Mouse (Mus musculus) neural tube, embryonic 14.5 days (tissue): ENCODE measurements around the gene Edil3. TPM values are rescaled to one million over a fixed set of nuclear protein-coding genes. Genes with fewer than 3 reads are reported as not detected.

Source experiments
- ATAC-seq: fragments of 200-750 bp; cut with Nextera tagmentation; 2 replicates; pipeline ENCODE4 v1.8.0; 2017; ENCODE audit warnings: low read depth, mild to moderate bottlenecking, moderate TSS enrichment, moderate library complexity
- H3K27ac ChIP-seq: fragments of 300-500 bp; sonication (generic); 2 replicates; pipeline ENCODE4 v1.5.1; 2014; ENCODE audit warnings: low read depth, mild to moderate bottlenecking, control low read depth, low read length, moderate library complexity, mixed read lengths
- H3K27me3 ChIP-seq: fragments of 300-500 bp; sonication (generic); 2 replicates; pipeline ENCODE4 v1.6.1; 2014; ENCODE audit warnings: low read length; ENCODE audit not compliant: control insufficient read depth, insufficient read depth
- H3K36me3 ChIP-seq: fragments of 300-500 bp; sonication (generic); 2 replicates; pipeline ENCODE4 v1.6.1; 2014; ENCODE audit warnings: low read length, mixed read lengths; ENCODE audit not compliant: control insufficient read depth, insufficient read depth
- H3K4me1 ChIP-seq: fragments of 300-500 bp; sonication (generic); 2 replicates; pipeline ENCODE4 v1.6.1; 2014; ENCODE audit warnings: low read length; ENCODE audit not compliant: control insufficient read depth, insufficient read depth
- H3K4me2 ChIP-seq: fragments of 300-500 bp; sonication (generic); 2 replicates; pipeline ENCODE4 v1.6.1; 2014; ENCODE audit warnings: mild to moderate bottlenecking, low read depth, low read length, control low read depth
- H3K4me3 ChIP-seq: fragments of 300-500 bp; sonication (generic); 2 replicates; pipeline ENCODE4 v1.5.1; 2014; ENCODE audit warnings: low read depth, low read length, control low read depth, mixed read lengths
- H3K9ac ChIP-seq: fragments of 300-500 bp; sonication (generic); replicated peaks from 2 replicates; pipeline ENCODE4 v1.6.1; 2014; ENCODE audit warnings: low read depth, mild to moderate bottlenecking, control low read depth, low read length, mixed read lengths
- H3K9me3 ChIP-seq: fragments of 300-500 bp; sonication (generic); 2 replicates; pipeline ENCODE4 v1.6.1; 2016; ENCODE audit warnings: low read length; ENCODE audit not compliant: control insufficient read depth
- WGBS: fragments of 180-500 bp; shearing (Covaris S2); extraction: QIAGEN DNeasy Blood & Tissue Kit; methylation state at CpG from one replicate; pipeline ENCODE4 v1.1.7; 2014; 5-methylcytosine and 5-hydroxymethylcytosine counted together
- polyA plus RNA-seq: library from polyadenylated mRNA; unstranded; fragments of >200 nt; fragmentation: Nextera tagmentation; extraction: Ambion mirVana; gene quantifications from 2 replicates; pipeline ENCODE4 v1.2.1, GENCODE M21; 2014

Edil3 gene
- polyA plus RNA-seq, 1 experiment from 2014 or later, result 76.7 TPM

- H3K4me1 ChIP-seq, result no peaks in the 10 kb centered on the region
- no peaks in the 10 kb centered on the region for H3K27me3 ChIP-seq
- 82% methylated on average over 4 of the region's 4 CpGs for WGBS
- H3K9ac ChIP-seq, result no peak overlapping the region
- ATAC-seq, result no peak
- no peak overlapping the region for H3K27ac ChIP-seq
- H3K9me3 ChIP-seq, result no peaks in the 10 kb centered on the region
- no peaks in the 10 kb centered on the region for H3K36me3 ChIP-seq
- no peak overlapping the region for H3K4me2 ChIP-seq
- no peak overlapping the region for H3K4me3 ChIP-seq
Observed at GRCm38 (mm10) chr13:89253990-89254642, 432.8 kb downstream of the Edil3 start.

GRCm38 (mm10) chr13:89256906-89257305 lies 435.6 kb downstream of the Edil3 start:
- WGBS, result 82% methylated on average over 1 of the region's 1 CpGs
- Histone ChIP-seq H3K27ac (no peak overlapping the region), H3K27me3 (no peaks in the 10 kb centered on the region), H3K4me2 (no peak overlapping the region), H3K9me3 (no peaks in the 10 kb centered on the region), H3K9ac (no peak overlapping the region), H3K4me1 (no peaks in the 10 kb centered on the region), H3K4me3 (no peak overlapping the region), H3K36me3 (no peaks in the 10 kb centered on the region)
- ATAC-seq, result no peak

- WGBS, result 77% methylated on average over 5 of the region's 5 CpGs
- Histone ChIP-seq H3K9me3 (no peaks in the 10 kb centered on the region), H3K4me1 (no peaks in the 10 kb centered on the region), H3K9ac (no peak overlapping the region), H3K4me2 (no peak overlapping the region), H3K27me3 (no peaks in the 10 kb centered on the region), H3K36me3 (no peaks in the 10 kb centered on the region), H3K27ac (no peak overlapping the region), H3K4me3 (no peak overlapping the region)
- ATAC-seq, result no peak
Observed at GRCm38 (mm10) chr13:89286696-89287305, 465.5 kb downstream of the Edil3 start.

- no peak for ATAC-seq
- 77% methylated on average over 4 of the region's 4 CpGs for WGBS
- H3K27ac ChIP-seq, result no peak overlapping the region
- no peaks in the 10 kb centered on the region for H3K4me1 ChIP-seq
- H3K9me3 ChIP-seq, result no peaks in the 10 kb centered on the region
- no peak overlapping the region for H3K9ac ChIP-seq
- H3K4me3 ChIP-seq, result no peak overlapping the region
- H3K4me2 ChIP-seq, result no peak overlapping the region
- H3K27me3 ChIP-seq, result no peaks in the 10 kb centered on the region
- H3K36me3 ChIP-seq, result no peaks in the 10 kb centered on the region
Observed at GRCm38 (mm10) chr13:89288201-89288600, 466.9 kb downstream of the Edil3 start.

GRCm38 (mm10) chr13:89321155-89321554 lies 499.9 kb downstream of the Edil3 start:
- Histone ChIP-seq H3K36me3 (no peaks in the 10 kb centered on the region), H3K27me3 (no peaks in the 10 kb centered on the region), H3K4me2 (no peak overlapping the region), H3K4me1 (no peaks in the 10 kb centered on the region), H3K27ac (no peak overlapping the region), H3K9ac (no peak overlapping the region), H3K9me3 (no peaks in the 10 kb centered on the region), H3K4me3 (no peak overlapping the region)
- 72% methylated on average over 1 of the region's 1 CpGs for WGBS
- no peak for ATAC-seq

- Histone ChIP-seq H3K9ac (no peak overlapping the region), H3K4me1 (no peaks in the 10 kb centered on the region), H3K27ac (no peak overlapping the region), H3K36me3 (no peaks in the 10 kb centered on the region), H3K27me3 (no peaks in the 10 kb centered on the region), H3K4me3 (no peak overlapping the region), H3K9me3 (no peaks in the 10 kb centered on the region), H3K4me2 (no peak overlapping the region)
- no peak for ATAC-seq
- WGBS, result 87% methylated on average over 2 of the region's 2 CpGs
Observed at GRCm38 (mm10) chr13:89324282-89324681, 503.0 kb downstream of the Edil3 start.

- H3K36me3 ChIP-seq, result no peaks in the 10 kb centered on the region
- ATAC-seq, result no peak
- H3K4me2 ChIP-seq, result no peak overlapping the region
- H3K4me1 ChIP-seq, result 0 out of 2 replicates have a peak, but pooled peaks cover 2% of the 10 kb centered on the region
- H3K27me3 ChIP-seq, result no peaks in the 10 kb centered on the region
- WGBS, result 43% methylated on average over 1 of the region's 1 CpGs
- no peaks in the 10 kb centered on the region for H3K9me3 ChIP-seq
- no peak overlapping the region for H3K9ac ChIP-seq
- H3K4me3 ChIP-seq, result no peak overlapping the region
- H3K27ac ChIP-seq, result no peak overlapping the region
Observed at GRCm38 (mm10) chr13:89334494-89334893, 513.2 kb downstream of the Edil3 start.

GRCm38 (mm10) chr13:89335908-89336579 lies 514.8 kb downstream of the Edil3 start:
- H3K27me3 ChIP-seq, result no peaks in the 10 kb centered on the region
- WGBS, result 73% methylated on average over 7 of the region's 7 CpGs
- no peaks in the 10 kb centered on the region for H3K36me3 ChIP-seq
- no peaks in the 10 kb centered on the region for H3K9me3 ChIP-seq
- H3K27ac ChIP-seq, result no peak overlapping the region
- ATAC-seq, result no peak
- H3K4me1 ChIP-seq, result 0 out of 2 replicates have a peak, but pooled peaks cover 2% of the 10 kb centered on the region
- no peak overlapping the region for H3K4me2 ChIP-seq
- no peak overlapping the region for H3K4me3 ChIP-seq
- no peak overlapping the region for H3K9ac ChIP-seq

GRCm38 (mm10) chr13:89339055-89339454 lies 517.8 kb downstream of the Edil3 start:
- Histone ChIP-seq H3K4me2 (no peak overlapping the region), H3K4me3 (no peak overlapping the region), H3K9ac (no peak overlapping the region), H3K27ac (no peak overlapping the region), H3K27me3 (no peaks in the 10 kb centered on the region), H3K4me1 (0 out of 2 replicates have a peak, but pooled peaks cover 2% of the 10 kb centered on the region), H3K36me3 (no peaks in the 10 kb centered on the region), H3K9me3 (no peaks in the 10 kb centered on the region)
- peak; percentile 65; the same call in 1 of the 2 replicates for ATAC-seq
- 50% methylated on average over 4 of the region's 4 CpGs for WGBS
